Mouse (Mus musculus) hindbrain, embryonic 11.5 days (tissue): ENCODE measurements around the gene Atmin. TPM values are rescaled to one million over a fixed set of nuclear protein-coding genes. Genes with fewer than 3 reads are reported as not detected.
A peak's percentile ranks its signal among the peaks of the same experiment; 100 is the strongest.

Source experiments
- ATAC-seq: fragments of 200-750 bp; cut with Nextera tagmentation; 2 replicates; pipeline ENCODE4 v1.8.0; 2017; ENCODE audit warnings: mild to moderate bottlenecking, moderate TSS enrichment, moderate library complexity; ENCODE audit not compliant: low FRiP score
- DNase-seq: peaks from one replicate; pipeline ENCODE4 v3.0.0-alpha.2; 2015; ENCODE audit warnings: low spot score
- H3K27ac ChIP-seq: fragments of 300-500 bp; sonication (generic); 2 replicates; pipeline ENCODE4 v1.5.1; 2014; ENCODE audit warnings: mild to moderate bottlenecking, low read depth, low read length
- H3K27me3 ChIP-seq: fragments of 300-500 bp; sonication (generic); 2 replicates; pipeline ENCODE4 v1.6.1; 2014; ENCODE audit warnings: mild to moderate bottlenecking, low read length, moderate library complexity, mixed read lengths; ENCODE audit not compliant: control insufficient read depth, insufficient read depth
- H3K36me3 ChIP-seq: fragments of 300-500 bp; sonication (generic); 2 replicates; pipeline ENCODE4 v1.6.1; 2014; ENCODE audit warnings: mild to moderate bottlenecking, low read length, moderate library complexity, mixed read lengths; ENCODE audit not compliant: control insufficient read depth, insufficient read depth
- H3K4me1 ChIP-seq: fragments of 300-500 bp; sonication (generic); replicated peaks from 2 replicates; pipeline ENCODE4 v1.6.1; 2014; ENCODE audit warnings: low read length, mixed read lengths; ENCODE audit not compliant: control insufficient read depth, insufficient read depth
- H3K4me2 ChIP-seq: fragments of 300-500 bp; sonication (generic); replicated peaks from 2 replicates; pipeline ENCODE4 v1.6.1; 2014; ENCODE audit warnings: mild to moderate bottlenecking, low read depth, low read length
- H3K4me3 ChIP-seq: fragments of 300-500 bp; sonication (generic); 2 replicates; pipeline ENCODE4 v1.5.1; 2014; ENCODE audit warnings: low read depth, low read length
- H3K9ac ChIP-seq: fragments of 300-500 bp; sonication (generic); 2 replicates; pipeline ENCODE4 v1.6.1; 2014; ENCODE audit warnings: low read depth, low read length
- H3K9me3 ChIP-seq: fragments of 300-500 bp; sonication (generic); 2 replicates; pipeline ENCODE4 v1.6.1; 2016; ENCODE audit warnings: low read length; ENCODE audit not compliant: control insufficient read depth
- WGBS: fragments of 180-500 bp; shearing (Covaris S2); extraction: QIAGEN DNeasy Blood & Tissue Kit; methylation state at CpG from one replicate; pipeline ENCODE4 v1.1.7; 2014; 5-methylcytosine and 5-hydroxymethylcytosine counted together
- polyA plus RNA-seq: library from polyadenylated mRNA; unstranded; fragments of >200 nt; fragmentation: Nextera tagmentation; extraction: Ambion mirVana; gene quantifications from 2 replicates; pipeline ENCODE4 v1.2.1, GENCODE M21; 2014

Atmin gene
- polyA plus RNA-seq, 1 experiment from 2014 or later = 15.8 TPM

DNA sequence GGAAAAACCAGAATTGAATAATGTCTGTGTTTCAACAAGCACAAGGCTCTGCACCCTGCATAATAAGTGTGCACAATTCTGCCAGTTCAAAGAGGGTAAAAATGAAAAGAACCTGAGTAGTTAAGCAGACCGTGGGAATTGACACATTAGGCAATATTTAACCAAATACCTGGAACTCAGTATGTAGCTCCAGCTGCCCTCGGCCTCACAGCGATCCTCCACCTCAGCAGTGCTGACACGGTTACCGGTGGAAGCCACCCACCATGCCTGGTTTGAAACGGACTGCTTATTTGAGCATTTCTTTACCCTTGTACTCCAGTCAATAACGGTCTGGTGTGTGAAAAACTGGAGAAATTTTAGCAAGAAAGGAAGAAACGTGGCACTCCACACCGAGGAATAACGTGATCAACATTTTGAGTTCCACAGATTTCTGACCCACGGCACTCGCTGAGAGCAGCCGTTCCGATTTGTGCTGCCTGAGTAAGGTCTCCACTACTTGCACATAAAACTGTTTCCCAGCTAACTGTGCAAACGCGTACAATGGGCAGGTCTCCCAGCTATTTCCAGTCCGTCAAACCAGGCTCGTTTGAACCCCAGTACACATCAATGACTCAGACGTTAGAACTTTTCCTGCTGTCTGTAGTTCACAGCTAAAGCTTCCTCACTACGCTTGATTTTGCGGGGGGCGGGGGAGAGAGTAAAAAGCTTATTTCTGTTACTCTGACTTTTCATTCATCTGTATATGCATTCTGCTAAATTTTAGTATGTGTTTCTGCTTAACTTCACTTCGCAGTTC is 49.2 kb downstream of the Atmin start:
- DNase-seq = peak; percentile 36
- Histone ChIP-seq H3K9me3 (no peaks in the 10 kb centered on the region), H3K27ac (no peak overlapping the region), H3K4me2 (peak overlapping the region; percentile 59), H3K9ac (peak overlapping the region; percentile 62), H3K4me1 (no peaks in the 10 kb centered on the region), H3K27me3 (no peaks in the 10 kb centered on the region), H3K4me3 (peak overlapping the region; percentile 73), H3K36me3 (no peaks in the 10 kb centered on the region)
- ATAC-seq = no peak
- 14% methylated on average over 23 of the region's 23 CpGs for WGBS

DNA sequence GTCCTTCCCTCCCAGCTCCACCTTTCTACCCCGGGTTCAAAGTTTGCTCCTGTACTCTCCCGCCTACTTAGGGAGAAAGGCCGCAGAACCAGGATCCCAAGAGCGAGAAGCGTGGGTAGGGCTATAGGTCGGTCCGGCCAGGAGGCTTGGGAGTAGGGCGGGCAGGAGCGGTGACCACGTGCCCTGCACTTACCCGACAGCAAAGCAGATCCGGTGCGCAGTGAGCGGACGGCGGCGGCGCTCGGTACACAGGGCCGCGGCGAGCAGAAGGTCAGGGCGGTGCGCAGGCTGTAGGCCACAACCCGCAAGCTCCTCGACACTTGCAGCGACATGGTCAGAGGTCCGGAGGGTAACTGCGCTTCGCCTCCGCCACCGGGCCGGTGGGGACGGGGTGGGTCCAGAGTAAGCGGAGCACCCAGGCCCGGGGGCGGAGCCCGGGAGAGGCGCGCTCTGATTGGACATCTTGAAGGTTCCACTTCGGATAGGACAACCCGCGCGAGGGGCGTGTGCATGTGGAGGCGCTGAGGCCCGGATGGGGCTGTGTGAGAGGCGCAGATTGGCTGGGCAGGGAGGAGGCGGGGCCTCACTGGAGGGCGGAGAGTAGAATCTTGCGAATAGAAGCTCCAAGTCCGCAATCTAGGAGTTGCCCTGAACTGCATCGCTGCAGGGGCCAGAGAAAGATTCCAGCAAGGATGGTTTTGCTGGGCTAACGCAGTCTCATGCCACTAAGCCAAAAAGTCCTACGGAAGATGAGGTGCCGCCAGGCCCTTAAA is 50.1 kb downstream of the Atmin start, which contains the start of gene Gcsh:
Gene Gcsh (minus strand): TSS at position 443 of the 773 bp plus-strand sequence.
- DNase-seq = peak; percentile 99

DNA sequence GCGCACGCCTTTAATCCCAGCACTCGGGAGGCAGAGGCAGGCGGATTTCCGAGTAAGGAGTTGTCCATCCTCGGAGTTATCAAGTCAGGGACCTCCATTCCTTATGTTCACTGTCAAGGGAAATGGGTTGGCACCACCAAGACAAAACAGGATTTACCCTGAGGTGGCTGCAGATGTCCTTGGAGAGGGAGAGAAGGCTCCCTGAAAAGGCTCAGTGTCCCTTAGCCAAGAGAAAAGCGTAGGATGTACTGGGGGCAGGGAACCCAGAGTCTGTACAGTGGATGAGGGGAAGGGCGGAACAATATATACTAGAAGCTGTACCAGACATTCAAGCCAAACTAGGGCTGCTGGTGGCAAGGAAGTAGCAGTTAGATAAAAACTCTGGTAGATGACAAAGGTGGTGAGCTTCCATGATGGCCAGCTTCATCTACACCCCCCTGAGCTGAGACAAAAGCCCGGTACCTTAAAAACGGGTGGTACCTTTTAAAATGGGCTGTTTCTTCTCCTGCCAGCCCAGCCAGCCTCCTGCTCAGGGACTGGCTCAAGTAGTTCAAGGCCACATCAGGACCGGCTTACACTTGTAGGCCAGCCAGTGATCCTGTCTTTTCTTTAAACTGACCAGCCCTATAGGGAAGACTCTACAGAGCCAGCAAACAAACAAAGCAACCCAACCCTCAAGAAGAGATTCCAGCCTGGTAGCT is 51.0 kb downstream of the Atmin start:
- H3K9me3 ChIP-seq = no peaks in the 10 kb centered on the region
- WGBS = 60% methylated on average over 11 of the region's 11 CpGs
- H3K9ac ChIP-seq = peak overlapping the region; percentile 54; the same call in 1 of the 2 replicates
- no peaks in the 10 kb centered on the region for H3K4me1 ChIP-seq
- no peak overlapping the region for H3K27ac ChIP-seq
- H3K4me3 ChIP-seq = peak overlapping the region; percentile 73; the same call in 1 of the 2 replicates
- DNase-seq (no peak), ATAC-seq (peak; percentile 3; the same call in 1 of the 2 replicates)
- peak overlapping the region; percentile 59 for H3K4me2 ChIP-seq
- H3K36me3 ChIP-seq = no peaks in the 10 kb centered on the region
- no peaks in the 10 kb centered on the region for H3K27me3 ChIP-seq

More for the DNA sequence above, 50.1 kb downstream of the Atmin start, which contains the start of gene Gcsh:
- Histone ChIP-seq H3K27me3 (no peaks in the 10 kb centered on the region), H3K4me2 (peak within 1 kb of the TSS; percentile 59), H3K9me3 (no peaks in the 10 kb centered on the region), H3K36me3 (no peaks in the 10 kb centered on the region), H3K9ac (peak within 1 kb of the TSS; percentile 62), H3K27ac (no peak within 1 kb of the TSS), H3K4me3 (peak within 1 kb of the TSS; percentile 73), H3K4me1 (no peaks in the 10 kb centered on the region)
- peak; percentile 100 for ATAC-seq
- WGBS = under 1% methylated on average over 48 of the region's 56 CpGs

Other genes starting within 250 kb of the Atmin start
- gene Cdyl2, start 210.4 kb upstream of the Atmin start, polyA plus RNA-seq = 6.0 and 6.4 TPM in 2 replicates
- gene Cmc2, start 21.9 kb upstream of the Atmin start, polyA plus RNA-seq = 68.6 and 73.8 TPM in 2 replicates
- 45.8 and 49.2 TPM in 2 replicates for gene Cenpn, start 21.7 kb upstream of the Atmin start, polyA plus RNA-seq
- gene 1700030J22Rik, start 35.6 kb downstream of the Atmin start, polyA plus RNA-seq = 2.2 and 4.1 TPM in 2 replicates
- gene Gcsh, start 50.1 kb downstream of the Atmin start, polyA plus RNA-seq = 149 and 150 TPM in 2 replicates
- not detected in 2 replicates for gene Pkd1l2, start 139.1 kb downstream of the Atmin start, polyA plus RNA-seq
- 0.25 and 0.45 TPM in 2 replicates for gene Bco1, start 152.5 kb downstream of the Atmin start, polyA plus RNA-seq
- 2.9 and 3.2 TPM in 2 replicates for gene Gan, start 214.7 kb downstream of the Atmin start, polyA plus RNA-seq